Mouse (Mus musculus) heart, postnatal 0 days (tissue): ENCODE measurements around the gene 2310022A10Rik. TPM values are rescaled to one million over a fixed set of nuclear protein-coding genes. Genes with fewer than 3 reads are reported as not detected.

Experiments used
- ATAC-seq: fragments of 200-750 bp; cut with Nextera tagmentation; 2 replicates; pipeline ENCODE4 v1.8.0; 2017; ENCODE audit warnings: low read depth, moderate number of reproducible peaks, moderate library complexity; ENCODE audit not compliant: insufficient read depth
- DNase-seq: peaks from one replicate; pipeline ENCODE4 v3.0.0-alpha.2; 2016; ENCODE audit warnings: low spot score
- H3K27ac ChIP-seq: fragments of 300-500 bp; sonication (generic); 2 replicates; pipeline ENCODE4 v1.5.1; 2014; ENCODE audit warnings: low read depth, mild to moderate bottlenecking
- H3K27me3 ChIP-seq: fragments of 300-500 bp; sonication (generic); 2 replicates; pipeline ENCODE4 v1.6.1; 2014; ENCODE audit warnings: low read length, mixed read lengths; ENCODE audit not compliant: control insufficient read depth, insufficient read depth
- H3K36me3 ChIP-seq: fragments of 300-500 bp; sonication (generic); replicated peaks from 2 replicates; pipeline ENCODE4 v1.6.1; 2014; ENCODE audit warnings: low read length, mixed read lengths; ENCODE audit not compliant: control insufficient read depth, insufficient read depth
- H3K4me1 ChIP-seq: fragments of 300-500 bp; sonication (generic); 2 replicates; pipeline ENCODE4 v1.6.1; 2014; ENCODE audit warnings: antibody characterized with exemption; ENCODE audit not compliant: control insufficient read depth, insufficient read depth
- H3K4me2 ChIP-seq: fragments of 300-500 bp; sonication (generic); 2 replicates; pipeline ENCODE4 v1.6.1; 2014; ENCODE audit warnings: low read depth, mild to moderate bottlenecking, low read length, moderate library complexity
- H3K4me3 ChIP-seq: fragments of 300-500 bp; sonication (generic); 2 replicates; pipeline ENCODE4 v1.5.1; 2014; ENCODE audit warnings: low read depth, low read length
- H3K9ac ChIP-seq: fragments of 300-500 bp; sonication (generic); replicated peaks from 2 replicates; pipeline ENCODE4 v1.6.1; 2014; ENCODE audit warnings: low read depth, low read length, mixed read lengths
- H3K9me3 ChIP-seq: fragments of 300-500 bp; sonication (generic); replicated peaks from 2 replicates; pipeline ENCODE4 v1.6.1; 2016; ENCODE audit warnings: low read length; ENCODE audit not compliant: control insufficient read depth
- CTCF ChIP-seq: IDR thresholded peaks from 2 replicates; pipeline ENCODE4 v1.5.1; 2016; ENCODE audit warnings: antibody characterized with exemption, control low read depth, low read depth
- EP300 ChIP-seq: IDR thresholded peaks from 2 replicates; pipeline ENCODE4 v1.6.1; 2016; ENCODE audit warnings: antibody characterized with exemption, low read depth
- WGBS: fragments of 180-500 bp; shearing (Covaris S2); extraction: QIAGEN DNeasy Blood & Tissue Kit; methylation state at CpG from one replicate; pipeline ENCODE4 v1.1.7; 2014; 5-methylcytosine and 5-hydroxymethylcytosine counted together
- polyA plus RNA-seq: library from polyadenylated mRNA; unstranded; fragments of >200 nt; fragmentation: Nextera tagmentation; extraction: Ambion mirVana; gene quantifications from 2 replicates; pipeline ENCODE4 v1.2.1, GENCODE M21; 2015
- total RNA-seq: library from RNA; depleted of rRNA; stranded (reverse); fragments of >200 nt; gene quantifications from 2 replicates; pipeline ENCODE4 v1.2.3, GENCODE M21; 2014; ENCODE audit warnings: low replicate concordance

2310022A10Rik gene
- total and polyA plus RNA-seq, 2 experiments from 2014 or later, result 3.8 to 39.7 TPM

- ATAC-seq, result no peak
- DNase-seq, result no peak
- 80% methylated on average over 16 of the region's 16 CpGs for WGBS
Measured at GRCm38 (mm10) chr7:27541431-27541830, 11.6 kb upstream of the 2310022A10Rik start.

GRCm38 (mm10) chr7:27541922-27542321 is 11.1 kb upstream of the 2310022A10Rik start:
- H3K9ac ChIP-seq, result peak overlapping the region; percentile 63; the same call in 1 of the 2 replicates
- no peak overlapping the region for H3K27ac ChIP-seq
- H3K4me1 ChIP-seq, result peaks cover 20% of the 10 kb centered on the region
- H3K27me3 ChIP-seq, result no peaks in the 10 kb centered on the region
- WGBS, result 58% methylated on average over 5 of the region's 5 CpGs
- peak overlapping the region; percentile 99 for H3K4me2 ChIP-seq
- ATAC-seq (no peak), DNase-seq (no peak)
- TF ChIP-seq EP300 (no peak), CTCF (no peak)
- no peaks in the 10 kb centered on the region for H3K9me3 ChIP-seq
- peak overlapping the region; percentile 60 for H3K4me3 ChIP-seq
- H3K36me3 ChIP-seq, result peaks cover 9% of the 10 kb centered on the region; the same call in 1 of the 2 replicates

More at GRCm38 (mm10) chr7:27541431-27541830, 11.6 kb upstream of the 2310022A10Rik start:
- no peak overlapping the region for H3K9ac ChIP-seq
- peaks cover 11% of the 10 kb centered on the region; the same call in 1 of the 2 replicates for H3K36me3 ChIP-seq
- no peak overlapping the region for H3K27ac ChIP-seq
- TF ChIP-seq CTCF, result no peak
- no peak for TF ChIP-seq EP300
- H3K9me3 ChIP-seq, result no peaks in the 10 kb centered on the region
- H3K4me3 ChIP-seq, result no peak overlapping the region
- no peaks in the 10 kb centered on the region for H3K27me3 ChIP-seq
- H3K4me2 ChIP-seq, result peak overlapping the region; percentile 99; the same call in 1 of the 2 replicates
- peaks cover 20% of the 10 kb centered on the region for H3K4me1 ChIP-seq

GRCm38 (mm10) chr7:27542392-27543033 is 10.5 kb upstream of the 2310022A10Rik start:
- Histone ChIP-seq H3K4me2 (peak overlapping the region; percentile 99), H3K9ac (peak overlapping the region; percentile 63), H3K27me3 (no peaks in the 10 kb centered on the region), H3K9me3 (no peaks in the 10 kb centered on the region), H3K36me3 (peaks cover 8% of the 10 kb centered on the region; the same call in 1 of the 2 replicates), H3K4me1 (peaks cover 20% of the 10 kb centered on the region), H3K27ac (no peak overlapping the region), H3K4me3 (peak overlapping the region; percentile 60)
- DNase-seq (peak; percentile 68), ATAC-seq (peak; percentile 84)
- WGBS, result 2% methylated on average over 30 of the region's 30 CpGs
- TF ChIP-seq CTCF (no peak), EP300 (no peak)

- H3K27me3 ChIP-seq, result no peaks in the 10 kb centered on the region
- peak overlapping the region; percentile 99 for H3K4me2 ChIP-seq
- 40% methylated on average over 6 of the region's 6 CpGs for WGBS
- peaks cover 2% of the 10 kb centered on the region; the same call in 1 of the 2 replicates for H3K36me3 ChIP-seq
- peak overlapping the region; percentile 60 for H3K4me3 ChIP-seq
- peaks cover 20% of the 10 kb centered on the region for H3K4me1 ChIP-seq
- no peak overlapping the region for H3K27ac ChIP-seq
- no peak for ATAC-seq
- no peak for DNase-seq
- peak overlapping the region; percentile 63 for H3K9ac ChIP-seq
- TF ChIP-seq CTCF (no peak), EP300 (no peak)
- H3K9me3 ChIP-seq, result no peaks in the 10 kb centered on the region
Measured at GRCm38 (mm10) chr7:27543065-27543464, 10.0 kb upstream of the 2310022A10Rik start.

- TF ChIP-seq CTCF (no peak), EP300 (no peak)
- Histone ChIP-seq H3K9me3 (no peaks in the 10 kb centered on the region), H3K4me3 (no peak overlapping the region), H3K4me1 (peaks cover 20% of the 10 kb centered on the region), H3K27me3 (no peaks in the 10 kb centered on the region), H3K9ac (no peak overlapping the region), H3K36me3 (no peaks in the 10 kb centered on the region; the same call in 1 of the 2 replicates), H3K27ac (no peak overlapping the region), H3K4me2 (no peak overlapping the region)
- 65% methylated on average over 4 of the region's 4 CpGs for WGBS
- ATAC-seq (no peak), DNase-seq (no peak)
Measured at GRCm38 (mm10) chr7:27543851-27544250, 9.2 kb upstream of the 2310022A10Rik start.
